Mouse (Mus musculus): ENCODE results near the gene Hbb-bt. TPM values are rescaled to one million over a fixed set of nuclear protein-coding genes. Genes with fewer than 3 reads are reported as not detected.

Gene Hbb-bt
- total RNA-seq (2014; fragmentation: Nextera tagmentation) (14.8 and 396 TPM in 2 replicates), total RNA-seq (2017) (3.3 and 7.8 TPM in 2 replicates), polyA plus RNA-seq (2012) (27.9 and 40.4 TPM in 2 replicates)

GRCm38 (mm10) chr7:103813766-103814165 lies at the start of gene Hbb-bt:
Hbb-bt (minus strand) TSS chr7:103813996.
- Histone ChIP-seq H3K4me1 (ENCODE audit: insufficient read depth, low read depth, low read length) (peaks cover 36% of the 10 kb centered on the region), H3K27me3 (ENCODE audit: insufficient read depth, low read length) (no peaks in the 10 kb centered on the region), H3K36me3 (replicated peaks) (no peaks in the 10 kb centered on the region), H3K9me3 (replicated peaks) (no peaks in the 10 kb centered on the region), H3K4me3 (ENCODE audit: low read depth, low read length) (peak within 1 kb of the TSS; percentile 27; the same call in 1 of the 2 replicates)
- TF ChIP-seq POLR2AphosphoS5 (IDR thresholded peaks at IDR 0.05; ENCODE audit: insufficient replicate concordance, low read depth, low read length) (no peak), TAL1 (conservative IDR thresholded peaks at IDR 0.05; ENCODE audit: low read depth, low read length) (no peak), GATA2 (IDR thresholded peaks at IDR 0.05; ENCODE audit: borderline replicate concordance, low read depth, low read length) (no peak), CTCF (IDR thresholded peaks at IDR 0.05; ENCODE audit: low read depth, low read length) (no peak), GATA1 (IDR thresholded peaks at IDR 0.05; ENCODE audit: borderline replicate concordance, low read length) (no peak)
- ATAC-seq (ENCODE audit: extremely low read depth, insufficient number of reproducible peaks, low FRiP score, poor library complexity, severe bottlenecking): no peak
- no peak for DNase-seq (ENCODE audit: low spot score)

GRCm38 (mm10) chr7:103861531-103861930 lies 47.7 kb upstream of the Hbb-bt start:
- Histone ChIP-seq H3K36me3 (replicated peaks) (no peaks in the 10 kb centered on the region), H3K9me3 (replicated peaks) (no peaks in the 10 kb centered on the region), H3K27me3 (ENCODE audit: insufficient read depth, low read length) (no peaks in the 10 kb centered on the region), H3K4me3 (ENCODE audit: low read depth, low read length) (no peak overlapping the region), H3K4me1 (ENCODE audit: insufficient read depth, low read depth, low read length) (peaks cover 51% of the 10 kb centered on the region)
- ATAC-seq (ENCODE audit: extremely low read depth, insufficient number of reproducible peaks, low FRiP score, poor library complexity, severe bottlenecking) (no peak), DNase-seq (ENCODE audit: low spot score) (no peak)
- TF ChIP-seq TAL1 (conservative IDR thresholded peaks at IDR 0.05; ENCODE audit: low read depth, low read length) (no peak), CTCF (IDR thresholded peaks at IDR 0.05; ENCODE audit: low read depth, low read length) (no peak), POLR2AphosphoS5 (IDR thresholded peaks at IDR 0.05; ENCODE audit: insufficient replicate concordance, low read depth, low read length) (no peak), GATA1 (IDR thresholded peaks at IDR 0.05; ENCODE audit: borderline replicate concordance, low read length) (no peak), GATA2 (IDR thresholded peaks at IDR 0.05; ENCODE audit: borderline replicate concordance, low read depth, low read length) (no peak)

- TF ChIP-seq CTCF (IDR thresholded peaks at IDR 0.05; ENCODE audit: low read depth, low read length) (no peak), TAL1 (conservative IDR thresholded peaks at IDR 0.05; ENCODE audit: low read depth, low read length) (peak; percentile 36; the same call in 1 of the 2 replicates)
- no peaks in the 10 kb centered on the region for H3K36me3 ChIP-seq (replicated peaks)
- ATAC-seq (ENCODE audit: extremely low read depth, insufficient number of reproducible peaks, low FRiP score, poor library complexity, severe bottlenecking) (peak; percentile 83), DNase-seq (ENCODE audit: low spot score) (peak; percentile 40)
- no peaks in the 10 kb centered on the region for H3K27me3 ChIP-seq (ENCODE audit: insufficient read depth, low read length)
- H3K9me3 ChIP-seq (replicated peaks): no peaks in the 10 kb centered on the region
- H3K4me1 ChIP-seq (ENCODE audit: insufficient read depth, low read depth, low read length): peaks cover 45% of the 10 kb centered on the region
- H3K4me3 ChIP-seq (ENCODE audit: low read depth, low read length): no peak overlapping the region
Measured at GRCm38 (mm10) chr7:103860855-103861254, 47.1 kb upstream of the Hbb-bt start.

- peak; percentile 81 for ATAC-seq (ENCODE audit: extremely low read depth, insufficient number of reproducible peaks, low FRiP score, poor library complexity, severe bottlenecking)
- H3K4me1 ChIP-seq (ENCODE audit: insufficient read depth, low read depth, low read length): peaks cover 44% of the 10 kb centered on the region
- H3K36me3 ChIP-seq (replicated peaks): no peaks in the 10 kb centered on the region
- peak; percentile 47 for DNase-seq (ENCODE audit: low spot score)
- no peak overlapping the region; the same call in 1 of the 2 replicates for H3K4me3 ChIP-seq (ENCODE audit: low read depth, low read length)
- no peaks in the 10 kb centered on the region for H3K27me3 ChIP-seq (ENCODE audit: insufficient read depth, low read length)
- no peaks in the 10 kb centered on the region for H3K9me3 ChIP-seq (replicated peaks)
- TF ChIP-seq CTCF (IDR thresholded peaks at IDR 0.05; ENCODE audit: low read depth, low read length): no peak
- TF ChIP-seq TAL1 (conservative IDR thresholded peaks at IDR 0.05; ENCODE audit: low read depth, low read length): peak; percentile 67; the same call in 1 of the 2 replicates
- no peak for TF ChIP-seq GATA2 (IDR thresholded peaks at IDR 0.05; ENCODE audit: borderline replicate concordance, low read depth, low read length)
Measured at GRCm38 (mm10) chr7:103859076-103859475, 45.3 kb upstream of the Hbb-bt start.

- Histone ChIP-seq H3K36me3 (replicated peaks) (no peaks in the 10 kb centered on the region), H3K9me3 (replicated peaks) (no peaks in the 10 kb centered on the region), H3K4me3 (ENCODE audit: low read depth, low read length) (no peak overlapping the region), H3K4me1 (ENCODE audit: insufficient read depth, low read depth, low read length) (peaks cover 30% of the 10 kb centered on the region), H3K27me3 (ENCODE audit: insufficient read depth, low read length) (no peaks in the 10 kb centered on the region)
- no peak for ATAC-seq (ENCODE audit: extremely low read depth, insufficient number of reproducible peaks, low FRiP score, poor library complexity, severe bottlenecking)
- no peak for DNase-seq (ENCODE audit: low spot score)
- no peak for TF ChIP-seq POLR2AphosphoS5 (IDR thresholded peaks at IDR 0.05; ENCODE audit: insufficient replicate concordance, low read depth, low read length)
- TF ChIP-seq CTCF (IDR thresholded peaks at IDR 0.05; ENCODE audit: low read depth, low read length): no peak
- no peak for TF ChIP-seq GATA2 (IDR thresholded peaks at IDR 0.05; ENCODE audit: borderline replicate concordance, low read depth, low read length)
- no peak for TF ChIP-seq TAL1 (conservative IDR thresholded peaks at IDR 0.05; ENCODE audit: low read depth, low read length)
- TF ChIP-seq GATA1 (IDR thresholded peaks at IDR 0.05; ENCODE audit: borderline replicate concordance, low read length): no peak
Measured at GRCm38 (mm10) chr7:103854669-103855068, 40.9 kb upstream of the Hbb-bt start.

GRCm38 (mm10) chr7:103853090-103853489 lies 39.3 kb upstream of the Hbb-bt start, which contains the start of gene Hbb-y:
Hbb-y (minus strand) TSS chr7:103853216.
- no peak within 1 kb of the TSS for H3K4me3 ChIP-seq (ENCODE audit: low read depth, low read length)
- no peaks in the 10 kb centered on the region for H3K36me3 ChIP-seq (replicated peaks)
- H3K4me1 ChIP-seq (ENCODE audit: insufficient read depth, low read depth, low read length): peaks cover 21% of the 10 kb centered on the region
- no peaks in the 10 kb centered on the region for H3K27me3 ChIP-seq (ENCODE audit: insufficient read depth, low read length)
- DNase-seq (ENCODE audit: low spot score) (no peak), ATAC-seq (ENCODE audit: extremely low read depth, insufficient number of reproducible peaks, low FRiP score, poor library complexity, severe bottlenecking) (no peak)
- TF ChIP-seq GATA1 (IDR thresholded peaks at IDR 0.05; ENCODE audit: borderline replicate concordance, low read length) (no peak), POLR2AphosphoS5 (IDR thresholded peaks at IDR 0.05; ENCODE audit: insufficient replicate concordance, low read depth, low read length) (no peak), TAL1 (conservative IDR thresholded peaks at IDR 0.05; ENCODE audit: low read depth, low read length) (no peak)
- H3K9me3 ChIP-seq (replicated peaks): no peaks in the 10 kb centered on the region

All from G1E (cell line).